Mouse (Mus musculus): ENCODE results near the gene Obscn. TPM values are rescaled to one million over a fixed set of nuclear protein-coding genes. Genes with fewer than 3 reads are reported as not detected.
"Not testable (repeated sequence)": the region's sequence is repeated elsewhere in the genome, so short reads cannot be mapped to it uniquely, and the experiment has no call there.

The Obscn gene
- polyA plus RNA-seq, 1 experiment from 2014 or later, result 0.92 TPM

- Histone ChIP-seq H3K27ac (ENCODE audit: low read length) (peak within 1 kb of the TSS; percentile 97), H3K4me2 (replicated peaks; ENCODE audit: low read depth, low read length) (peak within 1 kb of the TSS; percentile 70), H3K9ac (replicated peaks; ENCODE audit: low read depth) (peak within 1 kb of the TSS; percentile 69), H3K4me1 (ENCODE audit: insufficient read depth, low read depth, low read length) (0 out of 2 replicates have a peak, but pooled peaks cover 10% of the 10 kb centered on the region), H3K9me3 (ENCODE audit: low read length) (no peaks in the 10 kb centered on the region), H3K4me3 (ENCODE audit: low read depth, low read length) (peak within 1 kb of the TSS; percentile 62), H3K36me3 (ENCODE audit: insufficient read depth, low read length) (peaks cover 11% of the 10 kb centered on the region; the same call in 1 of the 2 replicates), H3K27me3 (replicated peaks; ENCODE audit: insufficient read depth, low read length) (peaks cover 3% of the 10 kb centered on the region; the same call in 1 of the 2 replicates)
- peak; percentile 73 for TF ChIP-seq EP300 (IDR thresholded peaks at IDR 0.05)
- TF ChIP-seq CTCF (IDR thresholded peaks at IDR 0.05), result peak; percentile 79
- ATAC-seq (peak; percentile 97), DNase-seq (ENCODE audit: low spot score) (peak; percentile 99)
- WGBS, result under 1% methylated on average over 49 of the region's 49 CpGs
These were observed 181.6 kb downstream of the Obscn start, which contains the start of the genes Hist3h2a and Trim17 for GRCm38 (mm10) chr11:58954420-58955142. Gene Hist3h2a, plus strand, starts transcription at chr11:58954685. Gene Trim17, plus strand, starts transcription at chr11:58954685.

DNA sequence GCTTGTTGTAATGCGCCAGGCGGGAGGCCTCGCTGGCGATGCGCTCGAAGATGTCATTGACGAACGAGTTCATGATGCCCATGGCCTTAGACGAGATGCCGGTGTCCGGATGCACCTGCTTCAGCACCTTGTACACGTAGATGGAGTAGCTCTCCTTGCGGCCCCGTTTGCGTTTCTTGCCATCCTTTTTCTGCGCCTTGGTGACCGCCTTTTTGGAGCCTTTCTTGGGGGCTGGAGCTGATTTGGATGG is 182.1 kb downstream of the Obscn start:
- ATAC-seq; H3K9me3 ChIP-seq (ENCODE audit: low read length); H3K27me3 ChIP-seq (replicated peaks; ENCODE audit: insufficient read depth, low read length); H3K4me1 ChIP-seq (ENCODE audit: insufficient read depth, low read depth, low read length); DNase-seq (ENCODE audit: low spot score): not testable (repeated sequence)
- peak overlapping the region; percentile 70 for H3K4me2 ChIP-seq (replicated peaks; ENCODE audit: low read depth, low read length)
- under 1% methylated on average over 16 of the region's 17 CpGs for WGBS
- H3K9ac ChIP-seq (replicated peaks; ENCODE audit: low read depth), result peak overlapping the region; percentile 12; the same call in 1 of the 2 replicates
- H3K27ac ChIP-seq (ENCODE audit: low read length), result peak overlapping the region; percentile 97; the same call in 1 of the 2 replicates
- H3K36me3 ChIP-seq (ENCODE audit: insufficient read depth, low read length), result peaks cover 11% of the 10 kb centered on the region; the same call in 1 of the 2 replicates
- H3K4me3 ChIP-seq (ENCODE audit: low read depth, low read length), result peak overlapping the region; percentile 62

GRCm38 (mm10) chr11:58953351-58954169 is 182.6 kb downstream of the Obscn start:
- Histone ChIP-seq H3K27ac (ENCODE audit: low read length) (no peak overlapping the region), H3K4me2 (replicated peaks; ENCODE audit: low read depth, low read length) (peak overlapping the region; percentile 70), H3K4me3 (ENCODE audit: low read depth, low read length) (peak overlapping the region; percentile 62), H3K27me3 (replicated peaks; ENCODE audit: insufficient read depth, low read length) (peaks cover 3% of the 10 kb centered on the region; the same call in 1 of the 2 replicates), H3K4me1 (ENCODE audit: insufficient read depth, low read depth, low read length) (0 out of 2 replicates have a peak, but pooled peaks cover 10% of the 10 kb centered on the region), H3K9ac (replicated peaks; ENCODE audit: low read depth) (peak overlapping the region; percentile 12; the same call in 1 of the 2 replicates), H3K9me3 (ENCODE audit: low read length) (no peaks in the 10 kb centered on the region), H3K36me3 (ENCODE audit: insufficient read depth, low read length) (peaks cover 11% of the 10 kb centered on the region; the same call in 1 of the 2 replicates)
- ATAC-seq, result peak; percentile 15
- peak; percentile 38 for DNase-seq (ENCODE audit: low spot score)
- TF ChIP-seq CTCF (IDR thresholded peaks at IDR 0.05), result no peak
- TF ChIP-seq EP300 (IDR thresholded peaks at IDR 0.05), result no peak
- WGBS, result 2% methylated on average over 33 of the region's 33 CpGs

- no peak for DNase-seq (ENCODE audit: low spot score)
These were observed 185.0 kb downstream of the Obscn start for GRCm38 (mm10) chr11:58951210-58951609.

DNA sequence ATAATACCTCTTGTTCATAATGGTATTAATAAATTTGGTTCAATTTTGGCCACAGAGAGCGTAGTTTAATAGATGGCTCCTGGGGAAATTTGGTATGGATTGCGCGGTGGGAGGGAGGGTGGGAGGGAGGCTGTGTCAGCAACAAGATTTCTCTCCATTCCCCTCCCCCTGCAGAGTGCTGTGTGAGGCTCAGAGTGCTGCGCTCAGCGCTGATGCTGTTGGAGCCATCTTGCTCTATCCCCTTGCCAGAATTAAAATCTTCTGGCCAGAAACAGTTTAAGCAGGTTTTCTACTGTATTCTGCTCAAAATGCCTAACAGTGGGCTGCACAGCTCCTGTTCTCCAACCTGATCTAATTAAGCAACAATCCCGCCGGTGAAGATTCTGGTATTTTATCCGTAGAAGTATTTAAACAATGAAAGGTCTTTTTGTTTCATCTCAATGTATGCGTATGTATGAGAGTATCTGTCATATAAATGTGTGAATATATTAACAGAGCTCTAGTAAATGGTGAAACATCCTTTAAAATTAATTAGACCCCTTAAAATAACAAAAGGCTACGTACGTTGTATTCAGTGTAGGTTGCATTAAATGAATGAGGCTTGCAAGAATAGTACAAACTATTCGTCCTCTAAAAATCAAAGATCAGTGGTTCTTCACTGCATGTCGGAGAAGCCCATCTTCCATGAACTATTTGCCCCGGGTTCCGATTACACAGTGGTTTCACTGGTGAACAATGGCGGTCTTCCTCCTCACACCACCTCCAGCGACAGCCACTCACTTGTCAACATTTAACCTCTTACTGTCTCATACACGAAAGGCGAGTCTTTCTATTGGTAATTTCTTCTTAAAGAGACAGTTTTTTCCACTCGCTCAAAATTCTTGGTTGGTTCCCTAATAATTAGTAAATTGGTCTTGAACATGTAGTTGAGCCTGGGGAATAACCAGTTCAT is 186.4 kb downstream of the Obscn start:
- Histone ChIP-seq H3K4me1 (ENCODE audit: insufficient read depth, low read depth, low read length) (no peaks in the 10 kb centered on the region), H3K4me2 (replicated peaks; ENCODE audit: low read depth, low read length) (peak overlapping the region; percentile 43), H3K36me3 (ENCODE audit: insufficient read depth, low read length) (no peaks in the 10 kb centered on the region), H3K27me3 (replicated peaks; ENCODE audit: insufficient read depth, low read length) (peaks cover 5% of the 10 kb centered on the region; the same call in 1 of the 2 replicates), H3K9me3 (ENCODE audit: low read length) (no peaks in the 10 kb centered on the region), H3K27ac (ENCODE audit: low read length) (no peak overlapping the region), H3K4me3 (ENCODE audit: low read depth, low read length) (peak overlapping the region; percentile 22; the same call in 1 of the 2 replicates), H3K9ac (replicated peaks; ENCODE audit: low read depth) (no peak overlapping the region)
- TF ChIP-seq EP300 (IDR thresholded peaks at IDR 0.05) (no peak), CTCF (IDR thresholded peaks at IDR 0.05) (no peak)
- WGBS, result 12% methylated on average over 20 of the region's 20 CpGs
- no peak for DNase-seq (ENCODE audit: low spot score)
- ATAC-seq, result no peak

More at GRCm38 (mm10) chr11:58951210-58951609, 185.0 kb downstream of the Obscn start:
- WGBS, result 69% methylated on average over 5 of the region's 5 CpGs
- Histone ChIP-seq H3K4me3 (ENCODE audit: low read depth, low read length) (no peak overlapping the region), H3K9me3 (ENCODE audit: low read length) (no peaks in the 10 kb centered on the region), H3K9ac (replicated peaks; ENCODE audit: low read depth) (no peak overlapping the region), H3K4me2 (replicated peaks; ENCODE audit: low read depth, low read length) (no peak overlapping the region), H3K27me3 (replicated peaks; ENCODE audit: insufficient read depth, low read length) (peaks cover 3% of the 10 kb centered on the region; the same call in 1 of the 2 replicates), H3K4me1 (ENCODE audit: insufficient read depth, low read depth, low read length) (0 out of 2 replicates have a peak, but pooled peaks cover 7% of the 10 kb centered on the region), H3K36me3 (ENCODE audit: insufficient read depth, low read length) (no peaks in the 10 kb centered on the region), H3K27ac (ENCODE audit: low read length) (no peak overlapping the region)
- TF ChIP-seq CTCF (IDR thresholded peaks at IDR 0.05), result no peak
- TF ChIP-seq EP300 (IDR thresholded peaks at IDR 0.05), result no peak
- no peak for ATAC-seq
